Mouse (Mus musculus) layer of hippocampus, postnatal 14 days (tissue): ENCODE measurements at regions not wholly inside any gene's neighbourhood (a gene's known extent, or its start where the extent isn't known, plus 50 kb on each side); places are given as distances from the start of the nearest gene placed in this dataset.

Experiments
- DNase-seq, 2 experiments: peaks; one replicate each; pipeline ENCODE4 v3.0.0; 2021 to 2022; ENCODE audit warnings: low spot score in 2 of 2, mixed read lengths in 1 of 2

- DNase-seq: no peak
Measured at GRCm38 (mm10) chr1:163190841-163191240, 105.4 kb upstream of the Mroh9 start.

- no peak for DNase-seq
Measured at GRCm38 (mm10) chr1:163181851-163182250, 96.4 kb upstream of the Mroh9 start.

GRCm38 (mm10) chr1:163177011-163177410 lies 91.5 kb upstream of the Mroh9 start:
- no peak for DNase-seq

- DNase-seq: no peak
Measured at GRCm38 (mm10) chr1:163167051-163167450, 81.6 kb upstream of the Mroh9 start.

GRCm38 (mm10) chr1:163163636-163164035 lies 78.2 kb upstream of the Mroh9 start:
- DNase-seq: no peak

- DNase-seq: no peak
Measured at GRCm38 (mm10) chr1:163159911-163160310, 74.4 kb upstream of the Mroh9 start.

GRCm38 (mm10) chr1:163158491-163158890 lies 73.0 kb upstream of the Mroh9 start:
- no peak for DNase-seq

GRCm38 (mm10) chr1:163150203-163150855 lies 64.9 kb upstream of the Mroh9 start:
- peak; percentile 68 to 88 for DNase-seq

GRCm38 (mm10) chr1:163146641-163147040 lies 61.2 kb upstream of the Mroh9 start:
- DNase-seq: no peak

GRCm38 (mm10) chr1:163143113-163143512 lies 57.6 kb upstream of the Mroh9 start:
- DNase-seq: no peak

GRCm38 (mm10) chr1:163141471-163141870 lies 56.0 kb upstream of the Mroh9 start:
- DNase-seq: peak in 1 of 2 experiments; percentile 41

- DNase-seq: no peak
Measured at GRCm38 (mm10) chr1:163138179-163138578, 52.7 kb upstream of the Mroh9 start.
